Mouse (Mus musculus) lung, embryonic 16.5 days (tissue): Measurements from ENCODE around the gene Trp53i13. TPM values are rescaled to one million over a fixed set of nuclear protein-coding genes. Genes with fewer than 3 reads are reported as not detected.

ENCODE experiments used
- ATAC-seq: fragments of 200-750 bp; cut with Nextera tagmentation; 2 replicates; pipeline ENCODE4 v1.8.0; 2017; ENCODE audit warnings: low read depth, mild to moderate bottlenecking, moderate library complexity
- H3K27ac ChIP-seq: fragments of 300-500 bp; sonication (generic); 2 replicates; pipeline ENCODE4 v1.5.1; 2014; ENCODE audit warnings: mild to moderate bottlenecking, control low read depth, low read length
- H3K27me3 ChIP-seq: fragments of 300-500 bp; sonication (generic); 2 replicates; pipeline ENCODE4 v1.6.1; 2014; ENCODE audit warnings: low read depth, low read length, mixed read lengths; ENCODE audit not compliant: control insufficient read depth, insufficient read depth
- H3K36me3 ChIP-seq: fragments of 300-500 bp; sonication (generic); 2 replicates; pipeline ENCODE4 v1.6.1; 2014; ENCODE audit warnings: low read length; ENCODE audit not compliant: control insufficient read depth, insufficient read depth
- H3K4me1 ChIP-seq: fragments of 300-500 bp; sonication (generic); replicated peaks from 2 replicates; pipeline ENCODE4 v1.6.1; 2014; ENCODE audit warnings: low read length, mixed read lengths; ENCODE audit not compliant: control insufficient read depth, insufficient read depth
- H3K4me2 ChIP-seq: fragments of 300-500 bp; sonication (generic); 2 replicates; pipeline ENCODE4 v1.6.1; 2014; ENCODE audit warnings: low read depth, low read length, control low read depth
- H3K4me3 ChIP-seq: fragments of 300-500 bp; sonication (generic); 2 replicates; pipeline ENCODE4 v1.5.1; 2014; ENCODE audit warnings: mild to moderate bottlenecking, low read length, control low read depth
- H3K9ac ChIP-seq: fragments of 300-500 bp; sonication (generic); 2 replicates; pipeline ENCODE4 v1.6.1; 2014; ENCODE audit warnings: low read length, control low read depth
- H3K9me3 ChIP-seq: fragments of 300-500 bp; sonication (generic); 2 replicates; pipeline ENCODE4 v1.6.1; 2016; ENCODE audit warnings: low read length; ENCODE audit not compliant: control insufficient read depth
- WGBS: fragments of 180-500 bp; shearing (Covaris S2); extraction: QIAGEN DNeasy Blood & Tissue Kit; methylation state at CpG from one replicate; pipeline ENCODE4 v1.1.7; 2014; 5-methylcytosine and 5-hydroxymethylcytosine counted together
- polyA plus RNA-seq: library from polyadenylated mRNA; unstranded; fragments of >200 nt; fragmentation: Nextera tagmentation; extraction: Ambion mirVana; gene quantifications from 2 replicates; pipeline ENCODE4 v1.2.1, GENCODE M21; 2015

The Trp53i13 gene
- polyA plus RNA-seq, 1 experiment from 2014 or later: 31.3 TPM

GRCm38 (mm10) chr11:77501971-77502370 is 13.8 kb downstream of the Trp53i13 start:
- H3K4me2 ChIP-seq: no peak overlapping the region
- no peak for ATAC-seq
- H3K27ac ChIP-seq: no peak overlapping the region
- WGBS: 93% methylated on average over 4 of the region's 4 CpGs
- no peak overlapping the region for H3K4me3 ChIP-seq
- H3K4me1 ChIP-seq: peaks cover 21% of the 10 kb centered on the region
- H3K9me3 ChIP-seq: no peaks in the 10 kb centered on the region
- H3K36me3 ChIP-seq: peaks cover 33% of the 10 kb centered on the region
- no peaks in the 10 kb centered on the region for H3K27me3 ChIP-seq
- no peak overlapping the region for H3K9ac ChIP-seq

- Histone ChIP-seq H3K9me3 (no peaks in the 10 kb centered on the region), H3K36me3 (peaks cover 30% of the 10 kb centered on the region), H3K4me3 (no peak overlapping the region), H3K4me2 (no peak overlapping the region), H3K9ac (no peak overlapping the region), H3K4me1 (peaks cover 25% of the 10 kb centered on the region), H3K27ac (no peak overlapping the region), H3K27me3 (no peaks in the 10 kb centered on the region)
- no peak for ATAC-seq
- WGBS: 19% methylated on average over 5 of the region's 5 CpGs
Measured at GRCm38 (mm10) chr11:77501392-77501791, 14.4 kb downstream of the Trp53i13 start.

- Histone ChIP-seq H3K4me3 (no peak overlapping the region), H3K4me2 (no peak overlapping the region), H3K4me1 (peaks cover 27% of the 10 kb centered on the region), H3K9ac (no peak overlapping the region), H3K27me3 (no peaks in the 10 kb centered on the region), H3K27ac (no peak overlapping the region), H3K36me3 (peaks cover 27% of the 10 kb centered on the region), H3K9me3 (no peaks in the 10 kb centered on the region)
- no peak for ATAC-seq
- WGBS: 74% methylated on average over 17 of the region's 17 CpGs
Measured at GRCm38 (mm10) chr11:77500361-77501325, 15.1 kb downstream of the Trp53i13 start.

GRCm38 (mm10) chr11:77499354-77499753 is 16.4 kb downstream of the Trp53i13 start:
- H3K27ac ChIP-seq: no peak overlapping the region
- WGBS: 77% methylated on average over 7 of the region's 7 CpGs
- H3K36me3 ChIP-seq: peaks cover 15% of the 10 kb centered on the region
- peaks cover 39% of the 10 kb centered on the region for H3K4me1 ChIP-seq
- no peak overlapping the region for H3K9ac ChIP-seq
- ATAC-seq: no peak
- no peak overlapping the region for H3K4me2 ChIP-seq
- no peaks in the 10 kb centered on the region for H3K27me3 ChIP-seq
- H3K9me3 ChIP-seq: no peaks in the 10 kb centered on the region
- no peak overlapping the region for H3K4me3 ChIP-seq

GRCm38 (mm10) chr11:77498261-77499139 is 17.3 kb downstream of the Trp53i13 start:
- Histone ChIP-seq H3K27me3 (no peaks in the 10 kb centered on the region), H3K36me3 (peaks cover 9% of the 10 kb centered on the region), H3K4me3 (no peak overlapping the region), H3K4me2 (no peak overlapping the region), H3K9ac (0 out of 2 replicates have a peak overlapping the region, but pooled peaks have one; percentile 2), H3K27ac (peak overlapping the region; percentile 95), H3K9me3 (no peaks in the 10 kb centered on the region), H3K4me1 (peaks cover 41% of the 10 kb centered on the region)
- no peak for ATAC-seq
- 76% methylated on average over 12 of the region's 12 CpGs for WGBS

GRCm38 (mm10) chr11:77497851-77498250 is 17.9 kb downstream of the Trp53i13 start:
- peaks cover 7% of the 10 kb centered on the region for H3K36me3 ChIP-seq
- H3K27ac ChIP-seq: peak overlapping the region; percentile 95
- 0 out of 2 replicates have a peak overlapping the region, but pooled peaks have one; percentile 2 for H3K9ac ChIP-seq
- H3K9me3 ChIP-seq: no peaks in the 10 kb centered on the region
- 43% methylated on average over 4 of the region's 4 CpGs for WGBS
- ATAC-seq: peak; percentile 10; the same call in 1 of the 2 replicates
- H3K4me1 ChIP-seq: peaks cover 41% of the 10 kb centered on the region
- no peak overlapping the region for H3K4me3 ChIP-seq
- H3K4me2 ChIP-seq: peak overlapping the region; percentile 12; the same call in 1 of the 2 replicates
- no peaks in the 10 kb centered on the region for H3K27me3 ChIP-seq

- 19% methylated on average over 6 of the region's 6 CpGs for whole genome bisulfite sequencing
- ATAC-seq: peak; percentile 19
- Histone ChIP-seq H3K36me3 (peaks cover 7% of the 10 kb centered on the region; the same call in 1 of the 2 replicates), H3K4me1 (peaks cover 43% of the 10 kb centered on the region), H3K4me3 (no peak overlapping the region), H3K27ac (peak overlapping the region; percentile 95), H3K9ac (peak overlapping the region; percentile 46), H3K4me2 (peak overlapping the region; percentile 12; the same call in 1 of the 2 replicates), H3K27me3 (no peaks in the 10 kb centered on the region), H3K9me3 (no peaks in the 10 kb centered on the region)
Measured at GRCm38 (mm10) chr11:77497341-77497756, 18.4 kb downstream of the Trp53i13 start.

GRCm38 (mm10) chr11:77495507-77495906 is 20.3 kb downstream of the Trp53i13 start:
- H3K4me1 ChIP-seq: peaks cover 55% of the 10 kb centered on the region
- no peaks in the 10 kb centered on the region for H3K9me3 ChIP-seq
- no peak overlapping the region for H3K9ac ChIP-seq
- H3K27me3 ChIP-seq: no peaks in the 10 kb centered on the region
- no peak overlapping the region for H3K4me2 ChIP-seq
- no peak overlapping the region for H3K27ac ChIP-seq
- H3K36me3 ChIP-seq: peaks cover 4% of the 10 kb centered on the region; the same call in 1 of the 2 replicates
- H3K4me3 ChIP-seq: no peak overlapping the region
- ATAC-seq: no peak
